Mouse (Mus musculus): ENCODE data around the gene Chst10.

GRCm38 (mm10) chr1:38847975-38848374, 50.0 kb downstream of the Chst10 start:
- TF ChIP-seq CTCF (IDR thresholded peaks at IDR 0.05; ENCODE audit: low read depth) (no peak), EP300 (IDR thresholded peaks at IDR 0.05; ENCODE audit: low read depth) (no peak)

All from heart, postnatal 0 days (tissue).